Mouse (Mus musculus): Measurements from ENCODE around the gene Slc44a4. TPM values are rescaled to one million over a fixed set of nuclear protein-coding genes. Genes with fewer than 3 reads are reported as not detected.
A peak's percentile ranks its signal among the peaks of the same experiment; 100 is the strongest.
"Not testable (repeated sequence)": the region's sequence is repeated elsewhere in the genome, so short reads cannot be mapped to it uniquely, and the experiment has no call there.

Slc44a4 gene
- polyA plus RNA-seq, 1 experiment from 2014 or later: not detected

GRCm38 (mm10) chr17:34899053-34899889 is 15.0 kb upstream of the Slc44a4 start:
- Histone ChIP-seq H3K4me2 (peak overlapping the region; percentile 91), H3K9ac (replicated peaks) (peak overlapping the region; percentile 98), H3K4me1 (replicated peaks) (peaks cover 40% of the 10 kb centered on the region), H3K9me3 (no peaks in the 10 kb centered on the region), H3K4me3 (replicated peaks) (peak overlapping the region; percentile 99), H3K27ac (peak overlapping the region; percentile 97), H3K36me3 (peaks cover 45% of the 10 kb centered on the region), H3K27me3 (no peaks in the 10 kb centered on the region)
- no peak for ATAC-seq (ENCODE audit: insufficient number of reproducible peaks, insufficient read depth, low FRiP score, low TSS enrichment, low read depth)
- 2% methylated on average over 43 of the region's 45 CpGs for WGBS

- Histone ChIP-seq H3K4me1 (replicated peaks) (peaks cover 40% of the 10 kb centered on the region), H3K27me3 (no peaks in the 10 kb centered on the region), H3K4me2 (peak overlapping the region; percentile 91), H3K4me3 (replicated peaks) (peak overlapping the region; percentile 99), H3K36me3 (peaks cover 51% of the 10 kb centered on the region), H3K9ac (replicated peaks) (peak overlapping the region; percentile 98), H3K27ac (peak overlapping the region; percentile 97), H3K9me3 (no peaks in the 10 kb centered on the region)
- 4% methylated on average over 5 of the region's 5 CpGs for WGBS
- ATAC-seq (ENCODE audit: insufficient number of reproducible peaks, insufficient read depth, low FRiP score, low TSS enrichment, low read depth): no peak
These were observed 14.4 kb upstream of the Slc44a4 start for GRCm38 (mm10) chr17:34899890-34900243.

GRCm38 (mm10) chr17:34900826-34901225 is 13.4 kb upstream of the Slc44a4 start:
- H3K27ac ChIP-seq; H3K9ac ChIP-seq (replicated peaks); ATAC-seq (ENCODE audit: insufficient number of reproducible peaks, insufficient read depth, low FRiP score, low TSS enrichment, low read depth); H3K4me3 ChIP-seq (replicated peaks); H3K27me3 ChIP-seq; H3K9me3 ChIP-seq: not testable (repeated sequence)
- H3K4me2 ChIP-seq: peak overlapping the region; percentile 91; the same call in 1 of the 2 replicates
- H3K4me1 ChIP-seq (replicated peaks): peaks cover 33% of the 10 kb centered on the region
- peaks cover 57% of the 10 kb centered on the region for H3K36me3 ChIP-seq

- not testable (repeated sequence) for H3K27ac ChIP-seq; H3K9ac ChIP-seq (replicated peaks); ATAC-seq (ENCODE audit: insufficient number of reproducible peaks, insufficient read depth, low FRiP score, low TSS enrichment, low read depth); H3K9me3 ChIP-seq; H3K27me3 ChIP-seq; H3K4me2 ChIP-seq; H3K4me3 ChIP-seq (replicated peaks)
- peaks cover 57% of the 10 kb centered on the region for H3K36me3 ChIP-seq
- H3K4me1 ChIP-seq (replicated peaks): peaks cover 22% of the 10 kb centered on the region
- 93% methylated on average over 9 of the region's 10 CpGs for WGBS
These were observed 12.3 kb upstream of the Slc44a4 start for GRCm38 (mm10) chr17:34901948-34902347.

DNA sequence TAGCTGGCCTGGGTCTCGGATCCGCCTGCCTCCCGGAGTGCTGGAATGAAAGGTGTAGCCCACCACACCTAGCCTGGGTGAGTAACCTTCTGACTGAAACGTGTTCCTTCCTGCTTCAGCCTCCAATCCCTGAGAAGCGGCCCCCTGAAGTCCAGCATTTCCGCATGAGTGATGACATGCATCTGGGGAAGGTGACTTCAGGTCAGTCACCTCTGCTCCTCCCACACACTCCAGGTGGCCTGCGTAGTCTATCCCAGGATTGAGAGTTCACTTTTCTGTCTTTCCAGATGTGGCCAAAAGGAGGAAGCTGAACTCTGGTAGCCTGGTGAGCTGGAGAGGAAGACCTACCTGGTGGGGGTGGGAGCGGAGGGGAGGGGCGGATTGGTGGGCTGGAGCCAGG is 11.4 kb upstream of the Slc44a4 start:
- Histone ChIP-seq H3K27ac (no peak overlapping the region), H3K4me2 (no peak overlapping the region), H3K4me1 (replicated peaks) (peaks cover 14% of the 10 kb centered on the region), H3K9ac (replicated peaks) (no peak overlapping the region), H3K4me3 (replicated peaks) (no peak overlapping the region), H3K27me3 (no peaks in the 10 kb centered on the region), H3K9me3 (no peaks in the 10 kb centered on the region), H3K36me3 (peaks cover 66% of the 10 kb centered on the region)
- 91% methylated on average over 9 of the region's 9 CpGs for WGBS
- ATAC-seq (ENCODE audit: insufficient number of reproducible peaks, insufficient read depth, low FRiP score, low TSS enrichment, low read depth): no peak

- Histone ChIP-seq H3K9ac (replicated peaks) (no peak overlapping the region), H3K4me1 (replicated peaks) (peaks cover 9% of the 10 kb centered on the region; the same call in 1 of the 2 replicates), H3K9me3 (no peaks in the 10 kb centered on the region), H3K4me2 (no peak overlapping the region), H3K4me3 (replicated peaks) (no peak overlapping the region), H3K36me3 (peaks cover 81% of the 10 kb centered on the region), H3K27ac (no peak overlapping the region), H3K27me3 (no peaks in the 10 kb centered on the region)
- ATAC-seq (ENCODE audit: insufficient number of reproducible peaks, insufficient read depth, low FRiP score, low TSS enrichment, low read depth): no peak
- WGBS: 86% methylated on average over 10 of the region's 10 CpGs
These were observed 3.3 kb upstream of the Slc44a4 start for GRCm38 (mm10) chr17:34910982-34911381.

DNA sequence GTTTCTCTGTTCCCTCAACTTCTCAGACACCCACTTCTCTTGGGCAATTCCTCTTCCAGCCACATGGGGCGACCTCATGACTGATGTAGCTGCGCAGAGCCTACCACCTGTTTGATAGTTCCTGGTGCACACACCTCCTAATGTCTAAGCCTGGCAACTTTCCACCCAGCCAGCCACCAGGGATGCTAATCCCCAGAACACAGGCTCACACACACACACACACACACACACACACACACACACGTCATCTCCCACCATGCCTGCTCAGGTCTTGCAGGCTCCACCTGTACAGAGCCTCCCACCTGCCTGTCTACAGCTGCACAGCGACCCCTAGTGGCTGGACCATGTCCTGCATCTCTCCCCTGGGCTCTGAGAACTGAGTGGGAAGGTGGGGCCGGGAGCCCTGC is 2.3 kb upstream of the Slc44a4 start:
- no peak overlapping the region for H3K4me2 ChIP-seq
- peak; percentile 31; the same call in 1 of the 2 replicates for ATAC-seq (ENCODE audit: insufficient number of reproducible peaks, insufficient read depth, low FRiP score, low TSS enrichment, low read depth)
- 49% methylated on average over 5 of the region's 5 CpGs for WGBS
- H3K9ac ChIP-seq (replicated peaks): no peak overlapping the region
- H3K4me3 ChIP-seq (replicated peaks): no peak overlapping the region
- no peaks in the 10 kb centered on the region for H3K9me3 ChIP-seq
- no peak overlapping the region for H3K27ac ChIP-seq
- peaks cover 71% of the 10 kb centered on the region for H3K36me3 ChIP-seq
- H3K27me3 ChIP-seq: no peaks in the 10 kb centered on the region
- H3K4me1 ChIP-seq (replicated peaks): peaks cover 9% of the 10 kb centered on the region; the same call in 1 of the 2 replicates

GRCm38 (mm10) chr17:34915410-34915831 is 1.2 kb downstream of the Slc44a4 start:
- Histone ChIP-seq H3K4me3 (replicated peaks) (no peak overlapping the region), H3K27me3 (no peaks in the 10 kb centered on the region), H3K36me3 (peaks cover 37% of the 10 kb centered on the region), H3K4me2 (0 out of 2 replicates have a peak overlapping the region, but pooled peaks have one; percentile 17), H3K4me1 (replicated peaks) (peaks cover 9% of the 10 kb centered on the region; the same call in 1 of the 2 replicates), H3K9me3 (no peaks in the 10 kb centered on the region), H3K27ac (peak overlapping the region; percentile 45; the same call in 1 of the 2 replicates), H3K9ac (replicated peaks) (no peak overlapping the region; the same call in 1 of the 2 replicates)
- WGBS: 14% methylated on average over 11 of the region's 11 CpGs
- 0 out of 2 replicates have a peak, but pooled peaks have one; percentile 11 for ATAC-seq (ENCODE audit: insufficient number of reproducible peaks, insufficient read depth, low FRiP score, low TSS enrichment, low read depth)

DNA sequence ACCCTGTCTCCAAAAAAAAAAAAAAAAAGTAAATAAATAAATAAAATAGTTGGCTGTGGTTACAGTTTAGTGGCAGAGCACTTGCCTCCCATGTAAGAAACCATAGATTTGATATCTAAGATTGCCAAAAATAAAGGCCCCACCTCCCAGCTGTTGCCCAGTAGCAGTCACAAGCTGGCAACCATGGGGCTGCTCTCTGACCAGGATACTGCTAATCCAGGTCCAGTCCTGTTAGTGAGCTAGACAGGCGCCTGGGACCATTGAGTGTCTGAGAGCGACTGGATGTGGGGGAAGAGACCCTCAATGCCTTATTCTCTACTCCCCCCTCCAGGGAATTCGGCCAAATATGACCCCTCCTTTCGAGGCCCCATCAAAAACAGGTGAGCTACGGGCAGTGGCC is 2.0 kb downstream of the Slc44a4 start:
- 82% methylated on average over 5 of the region's 5 CpGs for WGBS
- Histone ChIP-seq H3K27me3 (no peaks in the 10 kb centered on the region), H3K9ac (replicated peaks) (no peak overlapping the region), H3K4me1 (replicated peaks) (peaks cover 9% of the 10 kb centered on the region; the same call in 1 of the 2 replicates), H3K36me3 (peaks cover 28% of the 10 kb centered on the region), H3K4me2 (no peak overlapping the region), H3K27ac (no peak overlapping the region), H3K4me3 (replicated peaks) (no peak overlapping the region), H3K9me3 (no peaks in the 10 kb centered on the region)
- no peak for ATAC-seq (ENCODE audit: insufficient number of reproducible peaks, insufficient read depth, low FRiP score, low TSS enrichment, low read depth)

DNA sequence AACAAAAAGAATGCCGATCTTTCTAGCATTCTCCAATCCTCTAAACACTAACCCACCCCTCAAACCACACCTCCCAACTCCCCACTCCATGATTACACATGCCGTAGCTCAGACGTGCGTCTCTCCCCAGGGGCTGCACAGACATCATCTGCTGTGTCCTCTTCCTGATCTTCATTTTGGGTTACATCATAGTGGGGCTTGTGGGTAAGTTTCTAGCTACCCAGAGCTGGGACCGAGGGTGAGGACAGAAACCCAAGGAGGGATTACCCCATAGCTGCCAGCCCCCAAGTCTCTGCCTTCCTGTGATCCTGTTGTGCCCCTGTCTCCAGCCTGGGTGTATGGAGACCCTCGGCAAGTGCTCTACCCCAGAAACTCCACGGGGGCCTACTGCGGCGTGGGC is 2.9 kb downstream of the Slc44a4 start:
- no peak overlapping the region for H3K27ac ChIP-seq
- H3K9ac ChIP-seq (replicated peaks): no peak overlapping the region
- WGBS: 80% methylated on average over 9 of the region's 9 CpGs
- no peak overlapping the region for H3K4me2 ChIP-seq
- ATAC-seq (ENCODE audit: insufficient number of reproducible peaks, insufficient read depth, low FRiP score, low TSS enrichment, low read depth): no peak
- H3K9me3 ChIP-seq: no peaks in the 10 kb centered on the region
- no peaks in the 10 kb centered on the region for H3K27me3 ChIP-seq
- H3K36me3 ChIP-seq: peaks cover 19% of the 10 kb centered on the region
- no peak overlapping the region for H3K4me3 ChIP-seq (replicated peaks)
- H3K4me1 ChIP-seq (replicated peaks): peaks cover 9% of the 10 kb centered on the region; the same call in 1 of the 2 replicates

GRCm38 (mm10) chr17:34922939-34923338 is 8.7 kb downstream of the Slc44a4 start:
- WGBS: 55% methylated on average over 6 of the region's 6 CpGs
- Histone ChIP-seq H3K9me3 (no peaks in the 10 kb centered on the region), H3K4me3 (replicated peaks) (no peak overlapping the region), H3K4me1 (replicated peaks) (no peaks in the 10 kb centered on the region), H3K4me2 (no peak overlapping the region), H3K36me3 (no peaks in the 10 kb centered on the region), H3K27ac (no peak overlapping the region), H3K9ac (replicated peaks) (no peak overlapping the region), H3K27me3 (no peaks in the 10 kb centered on the region)
- no peak for ATAC-seq (ENCODE audit: insufficient number of reproducible peaks, insufficient read depth, low FRiP score, low TSS enrichment, low read depth)
